ENCODE assay signal across 29 mouse cellular contexts in genomic region chr11:86078025-86078424, GRCm38 (mm10).
DNase-seq lines count a peak whose midpoint lies in the region; ATAC-seq lines count a peak whose summit lies in the region.
"Had no signal": no experiment of that assay in that cellular context is flagged by ENCODE, and none has a peak within 500 bp of the region (broad histone marks: within the 10 kb centered on the region; RNA-seq: fewer than 3 reads in every experiment).

No protein-coding gene starts in this region.

- H3K27me3 ChIP-seq in midbrain, embryonic 16.5 days (ENCODE audit: control insufficient read depth, insufficient read depth, low read depth, low read length), result no peaks in the 10 kb centered on the region
- H3K27me3 ChIP-seq: embryonic facial prominence, embryonic 13.5 days; forebrain, embryonic 12.5 days; heart, embryonic 12.5 days; heart, embryonic 15.5 days; intestine, embryonic 15.5 days had no signal

- no peaks in the 10 kb centered on the region for H3K9me3 ChIP-seq in midbrain, embryonic 16.5 days (replicated peaks; ENCODE audit: control insufficient read depth, low read length, poor library complexity, severe bottlenecking)
- H3K9me3 ChIP-seq: embryonic facial prominence, embryonic 10.5 days; embryonic facial prominence, embryonic 13.5 days; heart, embryonic 15.5 days; intestine, embryonic 15.5 days had no signal

- ATAC-seq in midbrain, embryonic 16.5 days, result no peak
- ATAC-seq: forebrain, embryonic 16.5 days; hindbrain, postnatal 0 days; intestine, embryonic 15.5 days had no signal

- no peak overlapping the region for H3K27ac ChIP-seq in midbrain, embryonic 16.5 days (ENCODE audit: low read length)
- H3K27ac ChIP-seq: embryonic facial prominence, embryonic 10.5 days; embryonic facial prominence, embryonic 13.5 days; forebrain, embryonic 12.5 days; heart, embryonic 15.5 days; hindbrain, embryonic 14.5 days; hindbrain, postnatal 0 days; intestine, embryonic 15.5 days had no signal

- no peaks in the 10 kb centered on the region for H3K36me3 ChIP-seq in midbrain, embryonic 16.5 days (ENCODE audit: control insufficient read depth, insufficient read depth, low read length)

- intact Hi-C loops in heart, postnatal 10 days (cut with DNase I), result no loop called here

- no peak overlapping the region for H3K9ac ChIP-seq in midbrain, embryonic 16.5 days (ENCODE audit: low read depth, low read length)
- H3K9ac ChIP-seq: embryonic facial prominence, embryonic 13.5 days; forebrain, embryonic 12.5 days; heart, embryonic 12.5 days; heart, embryonic 15.5 days; hindbrain, embryonic 14.5 days; intestine, embryonic 15.5 days had no signal

- no peak overlapping the region for H3K4me3 ChIP-seq in midbrain, embryonic 16.5 days (ENCODE audit: low read depth, low read length)
- H3K4me3 ChIP-seq: embryonic facial prominence, embryonic 10.5 days; embryonic facial prominence, embryonic 13.5 days; erythroblast, embryonic 14.5 days; forebrain, embryonic 12.5 days; heart, embryonic 12.5 days; heart, embryonic 15.5 days; intestine, embryonic 15.5 days had no signal

- WGBS in midbrain, embryonic 16.5 days, result 91% methylated on average over 8 of the region's 8 CpGs

- H3K4me2 ChIP-seq in midbrain, embryonic 16.5 days (ENCODE audit: low read length), result no peak overlapping the region
- H3K4me2 ChIP-seq: embryonic facial prominence, embryonic 13.5 days; forebrain, embryonic 12.5 days; heart, embryonic 12.5 days; heart, embryonic 15.5 days; hindbrain, embryonic 14.5 days; intestine, embryonic 15.5 days had no signal

- DNase-seq in heart, adult 11 months, result peak; percentile 36
- no peak for DNase-seq in heart, postnatal 10 days
- peak; percentile 12 for DNase-seq in brain, adult 2 months (ENCODE audit: low read depth, low spot score)
- peak; percentile 26 for DNase-seq in naive thymus-derived CD4-positive, alpha-beta T cell, adult 2 months (ENCODE audit: low read depth)
- DNase-seq in urinary bladder, adult 18-20 months (ENCODE audit: low spot score in 2 of 2), result no peak
- DNase-seq: adrenal gland, postnatal 10 days; adrenal gland, postnatal 36 days; cerebellum, adult 11 months; cerebellum, adult 2 months; cerebellum, postnatal 10 days; cerebellum, postnatal 36 days; embryo, embryonic 11 days; gastrocnemius, postnatal 10 days; gastrocnemius, postnatal 36 days; heart, adult 18-20 months; heart, postnatal 14 days; heart, postnatal 4 days; kidney, adult 11 months had no signal

- no peaks in the 10 kb centered on the region for H3K4me1 ChIP-seq in midbrain, embryonic 16.5 days (ENCODE audit: control insufficient read depth, insufficient read depth, low read length)
- H3K4me1 ChIP-seq: embryonic facial prominence, embryonic 10.5 days; embryonic facial prominence, embryonic 13.5 days; forebrain, embryonic 12.5 days; heart, embryonic 12.5 days; heart, embryonic 15.5 days; intestine, embryonic 15.5 days had no signal

Comparison
In these comparisons a context has a peak if more than half of its experiments do, and no peak if none do; other contexts are left out.
1. DNase-seq: peak in heart, adult 11 months (single experiment), brain, adult 2 months (single experiment) and naive thymus-derived CD4-positive, alpha-beta T cell, adult 2 months (single experiment); none in heart, postnatal 10 days (0 of 2) and urinary bladder, adult 18-20 months (0 of 2).